Mouse (Mus musculus): ENCODE measurements around the gene Rnf6. TPM values are rescaled to one million over a fixed set of nuclear protein-coding genes. Genes with fewer than 3 reads are reported as not detected.
"Not testable (repeated sequence)": the region's sequence is repeated elsewhere in the genome, so short reads cannot be mapped to it uniquely, and the experiment has no call there.

The Rnf6 gene
- total RNA-seq, 2 experiments from 2014 or later = 44.4 to 48.0 TPM

DNA sequence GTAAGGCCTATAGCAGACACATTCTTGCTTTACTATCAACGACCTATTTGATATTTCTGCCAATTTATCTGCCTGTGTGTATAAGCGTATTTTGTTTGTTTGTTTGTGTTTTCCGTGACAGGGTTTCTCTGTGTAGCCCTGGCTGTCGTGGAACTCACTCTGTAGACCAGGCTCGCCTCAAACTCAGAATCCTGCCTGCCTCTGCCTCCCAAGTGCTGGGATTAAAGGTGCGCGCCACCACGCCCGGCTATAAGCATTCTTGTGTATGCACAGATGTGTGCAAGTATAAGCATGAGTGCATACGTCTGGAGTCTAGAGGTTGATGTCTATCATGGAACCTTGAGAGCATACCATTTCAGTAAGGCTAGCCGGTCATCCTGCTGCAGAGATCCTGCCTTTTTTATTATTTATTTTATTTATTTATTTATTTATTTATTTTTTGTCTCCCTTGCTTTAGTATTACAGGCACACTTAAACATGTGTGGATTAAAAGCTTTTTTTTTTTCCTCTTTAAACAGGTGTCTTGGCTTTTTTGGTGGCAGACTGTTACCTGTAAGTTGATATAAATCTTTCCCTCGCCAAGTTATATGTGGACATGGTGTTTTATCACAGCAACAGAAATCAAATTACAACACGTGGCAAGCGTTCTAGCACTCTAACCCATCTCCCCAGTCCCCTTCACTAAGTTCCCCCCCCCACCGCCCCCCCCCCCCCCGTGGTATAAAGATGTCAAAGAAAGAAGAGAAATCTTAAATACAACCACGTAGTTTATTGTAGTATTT lies 8.7 kb upstream of the Rnf6 start:
- DNase-seq = no peak

DNA sequence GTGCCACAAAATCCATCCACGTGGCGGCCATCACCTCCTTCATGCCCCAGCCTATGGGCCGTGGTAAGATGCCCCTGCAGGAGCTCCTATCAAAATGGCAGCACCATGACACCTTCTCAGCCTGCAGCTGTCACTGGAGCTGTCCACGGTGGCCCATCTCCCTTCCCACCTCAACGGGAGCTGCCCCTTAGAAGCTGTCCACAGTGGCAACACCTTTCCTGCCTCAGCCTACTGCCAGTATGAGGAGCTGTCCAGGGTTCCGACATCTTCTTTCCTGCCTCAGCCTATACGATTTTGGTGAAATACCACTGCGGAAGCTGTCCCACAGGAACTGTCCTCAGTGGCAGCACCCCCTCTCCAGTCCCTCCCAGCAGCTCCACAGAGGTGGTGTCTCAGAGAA lies 6.1 kb upstream of the Rnf6 start:
- DNase-seq = no peak

DNA sequence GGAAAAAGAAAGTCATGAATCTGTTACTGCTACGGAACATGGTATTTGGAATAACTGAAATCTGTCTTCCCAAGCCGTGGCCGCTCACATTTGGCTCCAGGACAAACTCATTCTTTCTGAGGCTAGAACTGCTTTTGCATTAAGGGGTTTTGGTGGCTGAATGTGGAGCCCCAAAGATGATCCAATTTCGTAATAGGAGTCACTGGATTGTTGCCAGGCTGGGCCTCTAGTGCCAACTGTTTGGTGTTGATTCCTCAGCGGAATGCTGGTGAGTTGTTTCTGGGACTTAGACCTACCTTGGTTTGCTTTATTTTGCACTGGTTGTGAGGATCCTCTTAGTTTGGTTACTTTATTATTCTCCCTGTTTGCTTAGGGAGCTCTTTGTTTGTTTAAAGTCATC lies 2.4 kb upstream of the Rnf6 start:
- no peak for DNase-seq

DNA sequence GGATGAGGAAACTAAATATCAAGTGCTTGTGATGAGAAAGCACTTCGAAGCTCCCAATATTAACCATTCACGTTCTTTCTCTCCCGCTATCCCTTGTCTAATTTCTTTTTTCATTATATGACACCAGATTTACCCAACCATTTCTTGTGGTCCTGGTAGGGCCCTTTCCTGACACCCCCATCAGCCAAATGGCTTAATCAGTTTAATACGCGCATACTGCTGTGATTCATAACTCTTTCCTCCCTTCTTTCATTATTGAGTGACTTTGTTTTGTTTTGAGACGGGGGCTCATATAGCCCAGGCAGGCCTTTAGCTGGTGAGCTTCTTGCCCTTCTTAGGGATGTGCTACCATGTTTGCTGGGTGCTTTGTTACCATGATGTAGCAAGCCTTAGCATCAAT lies 367 bp upstream of the Rnf6 start:
- no peak for DNase-seq

DNA sequence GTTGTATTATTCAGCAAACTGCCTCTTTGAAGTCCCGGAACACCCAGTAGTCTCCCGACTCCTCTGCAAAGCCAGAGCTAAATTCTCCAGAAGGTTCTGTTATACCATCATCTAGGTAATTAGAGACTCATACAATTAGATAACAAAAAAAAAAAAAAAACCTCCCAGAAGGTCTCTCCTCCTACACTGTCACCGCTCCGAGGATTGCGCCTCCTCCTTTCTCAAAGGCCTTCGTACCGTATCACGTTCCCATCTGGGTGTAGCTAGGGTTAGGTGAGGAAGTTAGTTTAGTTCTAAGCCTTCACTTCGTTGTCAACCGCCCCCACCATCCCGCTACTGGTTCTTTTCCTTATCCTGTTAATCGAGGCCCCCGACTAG lies 865 bp downstream of the Rnf6 start:
- DNase-seq = no peak

DNA sequence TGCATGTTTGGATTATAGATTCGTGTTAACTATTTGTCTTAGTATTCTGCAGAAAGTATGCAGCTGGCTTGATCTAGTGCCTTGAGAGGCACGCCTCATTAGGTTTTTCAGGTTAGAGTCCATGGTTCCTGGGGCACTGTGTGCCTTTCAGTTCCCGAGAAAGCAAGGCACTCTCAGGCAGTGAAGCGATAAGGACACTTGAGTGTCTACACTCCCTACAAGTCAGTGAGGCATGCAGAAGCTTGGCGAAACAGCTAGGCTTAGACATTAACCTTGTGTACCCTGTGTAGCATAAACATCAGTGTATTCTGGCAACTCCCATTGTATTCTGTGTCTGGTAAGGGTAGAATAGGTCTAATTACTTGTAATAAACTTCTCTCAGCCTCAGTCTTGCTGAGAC lies 15.8 kb downstream of the Rnf6 start:
- DNase-seq = no peak

DNA sequence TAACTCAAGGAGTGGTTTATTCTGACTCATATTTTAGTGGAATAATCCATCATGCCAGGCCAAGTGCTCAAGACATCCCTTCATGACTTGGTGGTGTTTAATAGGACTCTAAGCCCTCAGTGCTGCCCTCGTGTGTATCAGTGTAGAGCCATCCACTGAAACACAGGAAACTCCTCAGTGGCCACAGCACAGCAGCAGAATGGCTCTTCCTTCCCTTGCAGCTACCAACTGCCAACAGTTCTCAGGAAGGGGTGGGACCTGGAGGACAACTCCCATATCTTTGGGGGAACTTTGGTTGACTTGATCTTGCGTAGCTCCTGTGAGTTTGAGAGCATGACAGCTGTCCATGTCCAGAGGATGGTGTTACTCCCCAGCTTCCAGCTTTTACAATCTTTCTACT lies 17.4 kb downstream of the Rnf6 start:
- DNase-seq = no peak

DNA sequence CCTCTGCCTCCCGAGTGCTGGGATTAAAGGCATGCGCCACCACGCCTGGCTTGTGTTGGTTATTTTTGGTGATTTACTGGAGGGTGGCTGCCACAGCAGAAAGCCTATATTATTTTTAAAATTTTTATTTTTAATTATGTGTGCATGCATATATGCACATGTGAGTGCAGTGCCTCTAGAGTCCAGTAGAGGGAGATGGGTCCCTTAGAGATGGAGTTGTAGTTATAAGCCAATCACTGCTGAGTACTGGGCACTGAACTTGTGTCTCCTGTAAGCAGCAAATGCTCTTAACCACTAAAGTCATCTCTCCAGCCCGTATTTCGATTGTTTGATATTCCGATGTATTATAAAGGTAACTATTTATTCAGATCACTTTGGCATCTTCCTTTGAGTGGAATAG lies 20.8 kb downstream of the Rnf6 start:
- DNase-seq = no peak

DNA sequence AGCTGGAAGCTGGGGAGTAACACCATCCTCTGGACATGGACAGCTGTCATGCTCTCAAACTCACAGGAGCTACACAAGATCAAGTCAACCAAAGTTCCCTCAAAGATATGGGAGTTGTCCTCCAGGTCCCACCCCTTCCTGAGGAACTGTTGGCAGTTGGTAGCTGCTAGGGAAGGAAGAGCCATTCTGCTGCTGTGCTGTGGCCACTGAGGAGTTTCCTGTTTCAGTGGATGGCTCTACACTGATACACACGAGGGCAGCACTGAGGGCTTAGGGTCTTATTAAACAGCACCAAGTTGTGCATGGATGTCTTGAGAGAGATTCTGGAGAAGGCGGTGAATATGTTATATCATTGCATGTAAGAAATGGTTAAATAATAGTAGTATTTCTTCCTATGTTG lies 21.8 kb downstream of the Rnf6 start:
- DNase-seq = no peak

DNA sequence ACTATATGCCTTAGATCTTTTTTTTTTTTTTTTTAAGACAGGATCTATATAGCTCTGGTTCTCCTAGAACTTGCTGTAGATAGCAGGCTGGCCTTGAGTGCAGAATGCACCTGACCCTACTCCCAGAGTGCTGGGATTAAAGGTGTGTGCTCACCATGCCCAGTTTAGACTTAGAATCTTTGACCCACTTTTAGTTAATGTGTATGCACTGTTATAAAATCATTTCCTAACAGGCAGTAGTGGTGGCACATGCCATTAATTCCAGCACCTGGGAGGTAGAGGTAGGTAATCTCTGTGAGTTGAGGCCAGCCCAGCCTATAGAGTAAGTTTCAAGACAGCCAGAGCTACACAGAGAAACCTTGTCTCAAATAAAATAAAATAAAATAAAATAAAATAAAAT lies 22.3 kb downstream of the Rnf6 start:
- DNase-seq = no peak

DNA sequence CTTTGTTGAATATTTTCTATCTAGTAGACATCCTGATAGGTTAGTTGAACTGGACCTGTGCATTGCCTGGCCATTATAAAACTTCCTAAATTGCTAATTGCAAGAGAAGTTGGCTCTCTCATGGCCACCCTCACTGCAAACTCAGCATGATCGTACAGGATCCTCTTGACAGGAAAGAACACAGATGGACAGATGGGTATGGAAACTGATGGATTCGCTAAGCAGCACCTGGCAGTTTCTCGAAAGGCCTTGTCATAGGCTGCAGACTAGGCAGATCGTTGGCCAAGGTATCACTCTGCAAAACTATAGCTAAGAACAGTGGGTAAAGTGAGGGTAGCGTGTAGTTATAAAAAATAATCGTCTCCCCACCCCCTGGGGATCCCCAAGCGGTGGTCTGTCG lies 28.0 kb downstream of the Rnf6 start:
- no peak for DNase-seq

DNA sequence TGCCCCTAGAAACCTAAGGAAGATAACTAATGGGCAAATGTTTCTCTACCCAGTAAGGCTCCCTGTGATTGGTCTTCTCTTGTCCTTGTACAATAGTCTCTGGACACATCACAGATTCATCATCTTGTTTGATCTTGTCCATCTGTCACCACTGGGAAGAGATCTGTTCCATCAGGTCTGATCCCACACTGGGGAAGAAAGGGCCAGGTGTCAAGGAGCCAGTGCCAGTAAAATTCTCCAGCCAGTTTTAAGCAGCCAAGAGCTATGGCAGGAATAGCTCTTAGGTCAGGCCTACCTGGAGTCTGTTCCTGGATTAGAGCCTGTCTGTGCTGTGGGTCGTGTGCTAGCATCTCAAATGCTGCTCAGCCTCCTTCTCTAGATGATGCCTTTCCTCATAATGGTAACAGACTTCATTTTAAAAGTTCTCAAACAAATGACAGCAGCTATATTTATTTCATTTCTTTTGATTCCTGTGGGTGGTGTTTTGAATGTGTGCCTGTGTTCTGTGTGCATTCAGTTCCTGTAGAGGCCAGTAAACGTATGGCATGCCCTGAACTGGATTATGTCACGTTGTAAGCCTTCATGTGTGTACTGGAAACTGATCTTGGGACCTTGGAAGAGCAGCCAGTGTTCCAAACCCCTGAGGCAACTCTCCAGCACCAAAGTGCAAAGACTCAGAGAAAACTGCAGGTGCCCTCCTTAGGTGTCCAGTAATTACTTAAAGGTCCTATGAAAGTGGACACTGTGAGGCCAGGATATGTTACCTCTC lies 30.7 kb downstream of the Rnf6 start:
- no peak for DNase-seq

DNA sequence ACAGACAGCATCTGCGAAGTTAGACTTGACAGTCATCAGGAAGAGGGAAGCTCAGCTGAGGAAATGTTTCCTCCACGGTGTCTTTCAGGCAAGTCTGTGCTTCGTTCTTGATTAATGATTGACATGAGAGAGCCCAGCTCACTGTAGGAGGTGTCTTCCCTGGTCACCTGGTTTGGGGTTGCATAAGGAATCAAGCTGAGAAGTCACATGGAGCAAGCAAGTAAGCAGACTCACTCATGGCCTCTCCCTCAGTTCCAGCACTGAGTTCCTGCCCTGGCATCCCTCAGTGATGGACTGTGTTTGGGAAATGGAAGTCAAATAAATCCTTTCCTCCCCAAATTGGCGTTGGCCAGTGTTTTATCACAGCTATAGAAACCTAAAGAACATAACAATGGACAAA lies 31.3 kb downstream of the Rnf6 start:
- DNase-seq = no peak

DNA sequence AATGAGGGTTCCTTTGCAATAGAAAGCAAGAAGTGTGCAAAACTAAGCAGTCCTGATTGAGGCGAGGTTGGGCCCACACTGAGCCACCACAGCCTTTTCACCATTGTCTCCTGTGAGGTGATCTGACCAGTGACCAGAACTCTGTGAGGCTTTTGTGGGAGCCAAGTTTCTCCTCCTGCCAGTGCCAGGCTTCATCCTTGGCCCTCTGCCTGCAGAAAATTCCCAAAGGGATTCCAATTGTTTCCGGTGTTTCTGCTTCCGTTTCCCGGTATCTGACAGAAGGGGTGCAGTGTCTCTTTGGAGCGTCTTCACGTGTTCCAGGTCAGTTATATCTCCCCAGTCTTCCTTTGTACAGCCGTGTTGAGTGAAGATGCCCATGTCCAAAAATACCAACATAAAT lies 32.6 kb downstream of the Rnf6 start:
- no peak for DNase-seq

DNA sequence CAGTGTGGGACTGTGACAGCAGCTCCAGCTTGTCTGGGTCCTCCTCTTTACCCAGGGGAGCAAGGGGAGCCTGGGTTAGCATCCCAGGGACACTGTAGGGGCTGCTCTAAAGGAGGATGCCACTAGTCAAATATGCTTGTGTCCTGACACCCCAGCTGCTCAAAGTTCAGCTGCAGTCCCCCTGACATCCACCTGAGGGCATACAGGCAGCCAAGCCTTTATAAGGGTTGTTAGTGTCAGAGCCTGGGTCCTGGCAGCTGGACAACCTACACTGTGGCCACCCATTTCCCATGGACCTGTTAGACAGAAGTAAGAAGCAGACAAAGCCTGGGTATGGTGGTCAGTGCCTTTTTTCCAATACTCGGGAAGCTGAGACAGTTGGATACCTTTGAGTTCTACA lies 33.2 kb downstream of the Rnf6 start:
- DNase-seq = no peak

DNA sequence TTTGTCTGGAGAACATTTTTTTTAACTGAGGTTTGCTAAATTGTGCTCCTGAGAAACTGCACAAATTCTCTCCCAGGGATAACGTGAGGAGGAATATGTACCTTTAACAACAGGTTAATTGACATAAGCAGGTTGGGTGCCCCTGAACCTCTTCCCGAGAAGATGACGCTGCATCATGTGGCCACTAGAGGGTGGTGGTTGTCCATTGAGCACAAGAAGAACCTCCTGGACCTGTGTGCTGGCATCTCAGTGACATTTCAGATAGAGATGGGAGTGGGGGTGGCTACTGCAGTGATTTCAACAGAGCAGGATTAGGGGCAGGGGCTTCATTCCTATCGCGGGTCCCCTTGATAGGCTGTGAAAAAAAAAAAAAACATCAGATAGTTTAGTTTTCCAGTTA lies 33.9 kb downstream of the Rnf6 start:
- DNase-seq = peak; percentile 71

DNA sequence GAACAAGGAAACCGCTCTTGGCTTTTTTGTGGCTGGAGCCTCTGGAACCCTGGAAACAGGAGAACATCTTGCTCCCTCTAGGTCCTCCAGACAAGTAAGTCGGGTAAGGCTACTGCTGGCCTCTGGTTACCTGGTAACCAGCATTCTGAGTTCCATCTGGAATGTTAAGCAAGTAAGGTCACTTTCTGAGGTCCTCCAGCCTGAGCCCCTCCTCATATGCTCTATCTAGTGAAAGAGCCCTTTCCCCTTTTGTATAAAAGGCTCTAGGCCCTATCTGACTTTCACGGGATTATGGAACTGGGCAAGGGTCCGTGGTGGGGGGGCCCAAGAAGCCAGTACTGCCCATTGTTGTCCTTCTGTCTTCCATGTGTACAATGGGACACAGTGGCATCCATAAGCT lies 36.2 kb downstream of the Rnf6 start, which contains the start of gene 1700001J03Rik:
TSS of gene 1700001J03Rik (minus strand) at position 101 of the 400 bp plus-strand sequence.
- not testable (repeated sequence) for DNase-seq

DNA sequence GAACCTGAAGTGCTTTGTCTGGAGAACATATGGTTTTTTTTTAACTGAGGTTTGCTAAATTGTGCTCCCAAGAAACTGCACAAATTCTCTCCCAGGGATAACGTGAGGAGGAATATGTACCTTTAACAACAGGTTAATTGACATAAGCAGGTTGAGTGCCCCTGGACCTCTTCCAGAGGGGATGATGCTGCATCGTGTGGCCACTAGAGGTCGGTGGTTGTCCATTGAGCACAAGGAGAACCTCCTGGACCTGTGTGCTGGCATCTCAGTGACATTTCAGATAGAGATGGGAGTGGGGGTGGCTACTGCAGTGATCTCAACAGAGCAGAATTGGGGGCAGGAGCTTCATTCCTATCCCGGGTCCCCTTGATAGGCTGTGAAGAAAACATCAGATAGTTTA lies 48.6 kb downstream of the Rnf6 start:
- DNase-seq = not testable (repeated sequence)

DNA sequence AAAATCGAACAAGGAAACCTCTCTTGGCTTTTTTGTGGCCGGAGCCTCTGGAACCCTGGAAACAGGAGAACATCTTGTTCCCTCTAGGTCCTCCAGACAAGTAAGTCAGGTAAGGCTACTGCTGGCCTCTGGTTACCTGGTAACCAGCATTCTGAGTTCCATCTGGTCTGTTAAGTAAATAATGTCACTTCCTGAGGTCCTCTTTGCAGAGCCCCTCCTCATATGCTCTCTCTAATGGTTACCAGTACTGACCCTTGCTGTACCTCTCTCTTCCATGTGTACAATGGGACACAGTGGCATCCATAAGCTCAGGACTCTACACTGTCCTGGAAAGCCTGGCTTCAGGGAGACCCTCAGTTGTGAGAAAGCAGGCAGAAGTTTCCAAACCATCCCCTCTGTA lies 50.7 kb downstream of the Rnf6 start, which contains the start of gene Gm6309:
TSS of gene Gm6309 (minus strand) at position 101 of the 400 bp plus-strand sequence.
- not testable (repeated sequence) for DNase-seq

DNA sequence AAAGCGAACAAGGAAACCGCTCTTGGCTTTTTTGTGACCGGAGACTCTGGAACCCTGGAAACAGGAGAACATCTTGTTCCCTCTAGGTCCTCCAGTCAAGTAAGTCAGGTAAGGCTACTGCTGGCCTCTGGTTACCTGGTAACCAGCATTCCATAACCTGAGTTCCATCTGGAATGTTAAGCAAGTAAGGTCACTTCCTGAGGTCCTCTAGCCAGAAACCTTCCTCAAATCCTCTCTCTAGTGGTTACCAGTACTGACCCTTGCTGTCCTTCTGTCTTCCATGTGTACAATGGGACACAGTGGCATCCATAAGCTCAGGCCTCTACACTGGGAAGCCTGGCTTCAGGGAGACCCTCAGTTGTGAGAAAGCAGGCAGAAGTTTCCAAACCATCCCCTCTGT lies 60.9 kb downstream of the Rnf6 start, which contains the start of gene Gm5565:
TSS of gene Gm5565 (minus strand) at position 101 of the 400 bp plus-strand sequence.
- DNase-seq = not testable (repeated sequence)

Data from heart, postnatal 4 days (tissue).